Mouse (Mus musculus): ENCODE results near the gene Gbgt1. TPM values are rescaled to one million over a fixed set of nuclear protein-coding genes. Genes with fewer than 3 reads are reported as not detected.

Gbgt1 gene
- total and polyA plus RNA-seq, 3 experiments: 0.11 TPM; not detected in 2

DNA sequence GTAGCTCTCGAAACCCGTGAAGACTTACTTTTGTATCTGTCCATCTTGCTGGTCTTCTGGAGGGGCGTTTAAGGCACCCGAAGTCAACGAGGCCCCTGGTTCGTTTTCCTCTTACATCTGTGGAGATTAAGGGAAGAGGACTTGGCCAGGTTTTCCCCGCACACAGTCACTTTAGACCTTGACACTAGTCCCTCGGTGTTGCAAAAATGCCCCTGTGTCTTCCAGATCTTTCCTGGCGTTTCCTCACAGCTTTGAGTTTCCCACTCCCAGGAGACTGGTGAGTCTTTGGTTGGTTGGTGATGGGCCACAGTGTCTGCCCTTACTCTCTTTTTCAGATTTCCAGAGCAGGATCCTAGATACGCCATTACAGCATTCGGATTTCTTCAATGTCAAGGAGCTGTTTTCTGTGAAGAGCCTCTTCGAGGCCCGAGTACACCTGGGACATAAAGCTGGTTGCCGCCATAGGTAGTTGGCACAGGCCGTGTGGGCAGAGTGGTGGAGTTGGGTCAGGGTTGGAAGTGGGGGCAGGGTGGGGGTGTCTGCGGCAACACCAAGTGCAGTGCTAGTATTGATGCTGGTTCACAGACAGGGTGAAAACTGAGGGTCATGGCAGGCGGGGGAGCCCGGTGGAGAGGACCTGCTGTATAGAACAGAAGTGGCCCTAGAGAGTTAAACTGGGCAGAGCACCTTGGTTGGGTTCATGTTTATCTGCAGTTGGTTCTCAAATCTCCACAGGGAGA is 28.0 kb upstream of the Gbgt1 start:
- Histone ChIP-seq H3K4me3 (ENCODE audit: control insufficient read depth in 1 of 2, insufficient read depth in 1 of 2, low read depth in 2 of 2, low read length in 2 of 2) (peak overlapping the region; percentile 82 to 86), H3K27ac (ENCODE audit: control insufficient read depth, low read depth, low read length) (no peak overlapping the region; the same call in 1 of the 2 replicates), H3K36me3 (ENCODE audit: control insufficient read depth in 1 of 2, insufficient read depth in 2 of 2, low read length in 2 of 2) (peaks cover 2% of the 10 kb centered on the region in 2 experiments; a peak in 3 of 4 replicates), H3K27me3 (ENCODE audit: control insufficient read depth in 1 of 2, insufficient read depth in 2 of 2, low read length in 2 of 2) (0 out of 4 replicates have a peak, but pooled peaks cover 0 to under 1% of the 10 kb centered on the region in 2 experiments), H3K9me3 (replicated peaks; ENCODE audit: insufficient read depth, low read length) (no peaks in the 10 kb centered on the region), H3K4me1 (ENCODE audit: control insufficient read depth in 1 of 2, insufficient read depth in 2 of 2, low read length in 2 of 2) (peaks cover 3 to 12% of the 10 kb centered on the region in 2 experiments; a peak in 2 of 4 replicates), H3K9ac (ENCODE audit: control insufficient read depth, low read depth, low read length, poor library complexity, severe bottlenecking) (peak overlapping the region; percentile 81), H3K79me2 (ENCODE audit: control insufficient read depth, insufficient read depth, low read length, poor library complexity) (peaks cover 12% of the 10 kb centered on the region)
- TF ChIP-seq CHD1 (IDR thresholded peaks at IDR 0.05; ENCODE audit: low read depth, low read length): no peak
- TF ChIP-seq USF2 (IDR thresholded peaks at IDR 0.05; ENCODE audit: borderline replicate concordance in 1 of 2, insufficient read depth in 1 of 2, low read depth in 1 of 2, low read length in 2 of 2): no peak
- TF ChIP-seq POLR2AphosphoS2 (IDR thresholded peaks at IDR 0.05; ENCODE audit: low read length): no peak
- DNase-seq (ENCODE audit: low read depth, low spot score): peak; percentile 38

DNA sequence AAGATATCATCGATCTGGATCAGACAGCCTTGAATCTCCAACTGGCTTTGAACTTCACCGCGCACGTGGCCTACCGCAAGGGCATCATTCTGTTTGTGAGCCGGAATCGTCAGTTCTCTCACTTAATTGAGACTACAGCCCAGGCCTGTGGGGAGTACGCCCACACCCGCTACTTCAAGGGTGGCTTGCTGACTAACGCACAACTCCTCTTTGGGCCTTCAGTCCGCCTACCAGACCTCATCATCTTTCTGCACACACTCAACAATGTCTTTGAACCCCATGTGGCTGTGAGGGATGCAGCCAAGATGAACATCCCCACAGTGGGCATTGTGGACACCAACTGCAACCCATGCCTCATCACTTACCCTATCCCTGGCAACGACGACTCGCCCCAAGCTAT is 27.2 kb upstream of the Gbgt1 start:
- no peak for TF ChIP-seq TBP (IDR thresholded peaks at IDR 0.05; ENCODE audit: low read depth, low read length)
- TF ChIP-seq POLR2AphosphoS5 (IDR thresholded peaks at IDR 0.05; ENCODE audit: borderline replicate concordance, low read depth, low read length): no peak
- no peak for TF ChIP-seq USF2 (IDR thresholded peaks at IDR 0.05; ENCODE audit: borderline replicate concordance in 1 of 2, insufficient read depth in 1 of 2, low read depth in 1 of 2, low read length in 2 of 2)
- TF ChIP-seq CTCF (IDR thresholded peaks at IDR 0.05 in 2 of 3, conservative IDR thresholded peaks at IDR 0.05 in 1 of 3; ENCODE audit: control insufficient read depth in 1 of 3, insufficient read depth in 1 of 3, low read depth in 2 of 3, low read length in 3 of 3, poor library complexity in 1 of 3, severe bottlenecking in 1 of 3): no peak
- TF ChIP-seq POLR2A (IDR thresholded peaks at IDR 0.05; ENCODE audit: control insufficient read depth in 1 of 2, insufficient read depth in 1 of 2, low read depth in 1 of 2, low read length in 2 of 2, poor library complexity in 1 of 2): no peak
- TF ChIP-seq BHLHE40 (IDR thresholded peaks at IDR 0.05; ENCODE audit: borderline replicate concordance, low read depth, low read length): no peak
- no peak for TF ChIP-seq ELF1 (IDR thresholded peaks at IDR 0.05; ENCODE audit: low read depth, low read length)
- TF ChIP-seq USF1 (IDR thresholded peaks at IDR 0.05; ENCODE audit: low read depth, low read length): no peak
- no peak for TF ChIP-seq NRF1 (IDR thresholded peaks at IDR 0.05; ENCODE audit: insufficient read depth, low read depth, low read length, poor library complexity, severe bottlenecking)
- TF ChIP-seq JUND (IDR thresholded peaks at IDR 0.05; ENCODE audit: low read depth, low read length): no peak
- no peak for TF ChIP-seq RAD21 (IDR thresholded peaks at IDR 0.05; ENCODE audit: low read depth, low read length)
- TF ChIP-seq KAT2A (conservative IDR thresholded peaks at IDR 0.05; ENCODE audit: low read depth, low read length): no peak
- no peak for TF ChIP-seq MYC (IDR thresholded peaks at IDR 0.05; ENCODE audit: low read depth, low read length)
- H3K9ac ChIP-seq (ENCODE audit: control insufficient read depth, low read depth, low read length, poor library complexity, severe bottlenecking): no peak overlapping the region
- no peak for DNase-seq (ENCODE audit: low read depth, low spot score)
- H3K27me3 ChIP-seq (ENCODE audit: control insufficient read depth in 1 of 2, insufficient read depth in 2 of 2, low read length in 2 of 2): 0 out of 4 replicates have a peak, but pooled peaks cover 0 to 2% of the 10 kb centered on the region in 2 experiments
- no peaks in the 10 kb centered on the region for H3K9me3 ChIP-seq (replicated peaks; ENCODE audit: insufficient read depth, low read length)
- no peak overlapping the region for H3K4me3 ChIP-seq (ENCODE audit: control insufficient read depth in 1 of 2, insufficient read depth in 1 of 2, low read depth in 2 of 2, low read length in 2 of 2)
- peaks cover 3 to 12% of the 10 kb centered on the region in 2 experiments; a peak in 2 of 4 replicates for H3K4me1 ChIP-seq (ENCODE audit: control insufficient read depth in 1 of 2, insufficient read depth in 2 of 2, low read length in 2 of 2)
- H3K79me2 ChIP-seq (ENCODE audit: control insufficient read depth, insufficient read depth, low read length, poor library complexity): peaks cover 12% of the 10 kb centered on the region
- peaks cover 2% of the 10 kb centered on the region in 2 experiments; a peak in 3 of 4 replicates for H3K36me3 ChIP-seq (ENCODE audit: control insufficient read depth in 1 of 2, insufficient read depth in 2 of 2, low read length in 2 of 2)
- no peak overlapping the region for H3K27ac ChIP-seq (ENCODE audit: control insufficient read depth, low read depth, low read length)

Measured in MEL (cell line).